Mouse (Mus musculus) testis, adult 2 months (tissue): ENCODE measurements around the gene Aco2. TPM values are rescaled to one million over a fixed set of nuclear protein-coding genes. Genes with fewer than 3 reads are reported as not detected.
"Not testable (repeated sequence)": the region's sequence is repeated elsewhere in the genome, so short reads cannot be mapped to it uniquely, and the experiment has no call there.

Experiments used
- H3K27ac ChIP-seq: fragments of 200-500 bp; 2 replicates; pipeline ENCODE4 v1.5.1; 2012; ENCODE audit warnings: low read depth, low read length; ENCODE audit not compliant: control insufficient read depth, insufficient read depth
- H3K27me3 ChIP-seq: fragments of 200-500 bp; 2 replicates; pipeline ENCODE4 v1.6.1; 2012; ENCODE audit warnings: mild to moderate bottlenecking, low read length, moderate library complexity; ENCODE audit not compliant: control insufficient read depth, insufficient read depth
- H3K36me3 ChIP-seq: fragments of 200-500 bp; 2 replicates; pipeline ENCODE4 v1.6.1; 2012; ENCODE audit warnings: mild to moderate bottlenecking, low read length; ENCODE audit not compliant: control insufficient read depth, insufficient read depth
- H3K4me1 ChIP-seq: fragments of 200-500 bp; 2 replicates; pipeline ENCODE4 v1.6.1; 2012; ENCODE audit warnings: low read length; ENCODE audit not compliant: control insufficient read depth, insufficient read depth
- H3K4me3 ChIP-seq: fragments of 200-500 bp; 2 replicates; pipeline ENCODE4 v1.5.1; 2012; ENCODE audit warnings: low read depth, mild to moderate bottlenecking, low read length, moderate library complexity, mixed read lengths; ENCODE audit not compliant: control insufficient read depth
- CTCF ChIP-seq: fragments of 200-500 bp; IDR thresholded peaks from 2 replicates; pipeline ENCODE4 v1.5.1; 2012; ENCODE audit warnings: low read depth, mild to moderate bottlenecking, inconsistent platforms, low read length, moderate library complexity; ENCODE audit not compliant: control insufficient read depth, insufficient read depth, insufficient replicate concordance
- POLR2A ChIP-seq: fragments of 200-500 bp; IDR thresholded peaks from 2 replicates; pipeline ENCODE4 v1.6.1; 2012; ENCODE audit warnings: low read depth, mild to moderate bottlenecking, inconsistent platforms, low read length, moderate library complexity; ENCODE audit not compliant: control insufficient read depth
- polyA plus RNA-seq: library from polyadenylated mRNA; depleted of rRNA; stranded (reverse); fragments of >200 nt; gene quantifications from 2 replicates; pipeline ENCODE4 v1.2.3, GENCODE M21; 2012

Aco2 gene
- polyA plus RNA-seq, 1 experiment, result 112 TPM

DNA sequence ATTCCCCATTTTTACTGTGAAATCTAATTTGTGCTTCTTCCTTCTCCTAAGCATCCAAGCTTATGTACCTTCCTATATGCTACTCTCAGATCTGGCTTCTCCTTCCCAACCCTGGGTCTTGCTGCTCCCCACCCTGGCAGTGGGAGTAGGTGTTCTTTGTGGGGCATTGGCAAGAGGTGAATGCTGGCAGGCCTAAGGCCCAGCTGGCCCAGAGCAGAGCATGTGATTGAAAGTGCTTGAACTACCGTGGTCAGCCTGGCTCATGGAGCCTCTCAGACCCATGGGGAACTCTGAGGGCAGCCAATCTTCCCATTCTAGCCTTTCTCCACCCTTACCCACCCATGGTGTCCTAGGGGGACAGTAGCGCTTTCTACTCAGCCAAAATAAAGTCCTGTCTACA is 24.3 kb downstream of the Aco2 start:
- H3K36me3 ChIP-seq, result no peaks in the 10 kb centered on the region; the same call in 1 of the 2 replicates
- TF ChIP-seq POLR2A (no peak), CTCF (no peak)
- no peaks in the 10 kb centered on the region for H3K27me3 ChIP-seq
- no peaks in the 10 kb centered on the region for H3K4me1 ChIP-seq
- H3K27ac ChIP-seq, result no peak overlapping the region
- no peak overlapping the region for H3K4me3 ChIP-seq

GRCm38 (mm10) chr15:81897607-81898285 is 25.6 kb downstream of the Aco2 start:
- H3K36me3 ChIP-seq, result no peaks in the 10 kb centered on the region; the same call in 1 of the 2 replicates
- H3K4me1 ChIP-seq, result no peaks in the 10 kb centered on the region
- TF ChIP-seq POLR2A (no peak), CTCF (no peak)
- H3K27ac ChIP-seq, result no peak overlapping the region
- H3K27me3 ChIP-seq, result no peaks in the 10 kb centered on the region
- no peak overlapping the region for H3K4me3 ChIP-seq

GRCm38 (mm10) chr15:81898751-81899150 is 26.6 kb downstream of the Aco2 start:
- no peaks in the 10 kb centered on the region; the same call in 1 of the 2 replicates for H3K36me3 ChIP-seq
- H3K4me1 ChIP-seq, result no peaks in the 10 kb centered on the region
- H3K27me3 ChIP-seq, result no peaks in the 10 kb centered on the region
- TF ChIP-seq CTCF (no peak), POLR2A (no peak)
- H3K4me3 ChIP-seq, result no peak overlapping the region
- H3K27ac ChIP-seq, result no peak overlapping the region

DNA sequence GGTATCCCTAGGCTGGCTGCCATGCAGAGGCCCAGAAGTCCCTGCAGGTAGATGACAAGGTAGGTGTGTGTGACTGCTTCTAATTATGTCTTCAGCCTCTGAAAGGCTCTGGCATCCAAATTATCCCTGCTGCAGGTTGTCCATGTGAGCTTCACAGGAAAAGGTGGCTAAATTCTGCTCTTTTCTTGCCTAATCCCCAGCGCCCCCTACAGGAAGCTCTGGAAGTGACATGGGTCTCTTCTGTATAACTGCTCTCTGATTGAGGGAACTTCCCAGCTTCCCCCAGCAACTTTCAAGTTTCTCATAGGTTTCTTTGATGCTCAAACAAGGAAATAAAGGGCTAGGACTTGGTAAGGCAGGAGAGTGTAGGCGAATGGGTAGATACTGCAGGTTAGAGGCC is 32.8 kb downstream of the Aco2 start:
- H3K4me3 ChIP-seq, result no peak overlapping the region
- no peak for TF ChIP-seq POLR2A
- TF ChIP-seq CTCF, result no peak
- no peaks in the 10 kb centered on the region; the same call in none of the 2 replicates for H3K36me3 ChIP-seq
- H3K27ac ChIP-seq, result no peak overlapping the region
- H3K4me1 ChIP-seq, result no peaks in the 10 kb centered on the region
- H3K27me3 ChIP-seq, result no peaks in the 10 kb centered on the region

- no peaks in the 10 kb centered on the region for H3K27me3 ChIP-seq
- TF ChIP-seq CTCF, result no peak
- TF ChIP-seq POLR2A, result no peak
- no peak overlapping the region for H3K27ac ChIP-seq
- H3K4me3 ChIP-seq, result no peak overlapping the region
- H3K4me1 ChIP-seq, result no peaks in the 10 kb centered on the region
- peaks cover 5% of the 10 kb centered on the region for H3K36me3 ChIP-seq
Measured at GRCm38 (mm10) chr15:81907953-81908352, 35.8 kb downstream of the Aco2 start.

- H3K4me1 ChIP-seq, H3K36me3 ChIP-seq, H3K27me3 ChIP-seq, H3K4me3 ChIP-seq, H3K27ac ChIP-seq: not testable (repeated sequence)
Measured at GRCm38 (mm10) chr15:81908767-81909166, 36.7 kb downstream of the Aco2 start.

DNA sequence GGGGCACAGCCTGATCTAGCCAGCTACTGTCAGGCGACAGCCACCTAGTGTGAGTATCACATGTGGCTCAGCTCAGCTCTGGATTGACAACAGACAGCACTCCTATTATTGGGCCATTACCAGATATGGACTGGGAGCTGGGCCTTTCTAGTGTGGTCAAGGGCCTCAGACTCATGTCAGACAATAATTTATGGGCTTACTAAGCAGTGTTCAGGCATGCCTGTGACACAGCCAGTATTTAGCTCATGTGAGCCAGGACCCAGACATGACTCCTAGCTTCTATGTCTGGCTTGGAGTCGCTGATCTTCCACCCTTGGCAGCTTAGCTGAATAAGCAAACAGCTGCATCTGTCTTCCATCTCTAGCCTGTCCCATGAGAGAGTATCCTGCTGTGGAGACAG is 40.4 kb downstream of the Aco2 start:
- no peaks in the 10 kb centered on the region for H3K4me1 ChIP-seq
- H3K27ac ChIP-seq, result no peak overlapping the region
- H3K4me3 ChIP-seq, result no peak overlapping the region
- TF ChIP-seq CTCF (no peak), POLR2A (no peak)
- peaks cover 7% of the 10 kb centered on the region for H3K36me3 ChIP-seq
- H3K27me3 ChIP-seq, result no peaks in the 10 kb centered on the region

GRCm38 (mm10) chr15:81914668-81915067 is 42.6 kb downstream of the Aco2 start:
- no peak overlapping the region for H3K4me3 ChIP-seq
- TF ChIP-seq CTCF (no peak), POLR2A (no peak)
- peaks cover 7% of the 10 kb centered on the region for H3K36me3 ChIP-seq
- H3K27me3 ChIP-seq, result no peaks in the 10 kb centered on the region
- no peak overlapping the region for H3K27ac ChIP-seq
- no peaks in the 10 kb centered on the region for H3K4me1 ChIP-seq
